Mouse (Mus musculus) adrenal gland, postnatal 36 days (tissue): Measurements from ENCODE around the gene Prkab2. TPM values are rescaled to one million over a fixed set of nuclear protein-coding genes. Genes with fewer than 3 reads are reported as not detected.

Experiments
- DNase-seq, 2 experiments: peaks; one replicate each; pipeline ENCODE4 v3.0.0; 2021; ENCODE audit warnings: mixed read lengths in 1 of 2
- long read RNA-seq, 2 experiments: library from polyadenylated mRNA; stranded (forward); transcript quantifications; one replicate each; pipeline ENCODE4 v2.0.0; 2021; ENCODE audit warnings: borderline sequencing depth in 2 of 2
- total RNA-seq, 2 experiments: library from RNA; stranded (reverse); gene quantifications; 2 replicates each; pipeline ENCODE4 v1.2.3; 2021

The Prkab2 gene
- 10 to 100 TPM in 1 of 2 experiments, 1 to 10 TPM in 1; 7.5 to 10.5 TPM for total RNA-seq
- long read RNA-seq, experiment 1, partial matches to known transcripts, result 2 of 4 reads
- long read RNA-seq, experiment 1, other reads (novel, unspliced or antisense), result 2 of 4 reads
- long read RNA-seq, experiment 2, partial matches to known transcripts, result 2 of 3 reads
- long read RNA-seq, experiment 2, other reads (novel, unspliced or antisense), result 1 of 3 reads

- DNase-seq, result peak; percentile 99 to 100
Measured at GRCm38 (mm10) chr3:97657655-97658411, at the start of gene Prkab2. TSS of gene Prkab2 (plus strand) at chr3:97658193.

DNA sequence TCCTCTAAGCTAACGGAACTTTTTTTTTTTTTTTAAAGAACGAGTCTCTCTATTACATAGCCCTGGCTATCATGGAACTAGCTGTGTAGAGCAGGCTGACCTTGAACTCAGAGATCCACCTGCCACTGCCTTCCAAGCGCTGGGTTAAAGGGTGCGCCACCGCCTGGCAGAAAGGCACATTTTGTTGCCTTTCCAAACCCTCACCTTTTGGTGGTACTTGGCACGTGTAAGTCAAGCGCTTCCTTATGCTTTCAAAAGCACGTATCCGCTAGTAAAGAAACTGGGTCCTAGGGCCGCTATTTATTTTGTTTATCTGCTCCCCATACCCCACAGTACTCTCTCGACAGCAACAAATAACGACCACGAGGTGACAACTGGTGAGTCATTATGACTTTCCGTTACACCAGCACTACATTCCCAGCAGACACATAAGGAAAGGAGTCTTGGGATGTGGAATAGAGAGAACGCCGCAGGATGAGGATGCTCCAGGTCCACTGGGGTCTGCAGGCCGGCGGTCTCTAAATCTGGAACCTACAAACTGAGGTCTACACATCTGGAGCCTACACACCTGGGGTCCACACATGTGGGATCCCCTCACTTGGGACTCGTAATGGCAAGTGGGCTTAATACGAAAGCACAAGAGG lies 48.7 kb upstream of the Prkab2 start:
- DNase-seq, result peak; percentile 60 to 67

DNA sequence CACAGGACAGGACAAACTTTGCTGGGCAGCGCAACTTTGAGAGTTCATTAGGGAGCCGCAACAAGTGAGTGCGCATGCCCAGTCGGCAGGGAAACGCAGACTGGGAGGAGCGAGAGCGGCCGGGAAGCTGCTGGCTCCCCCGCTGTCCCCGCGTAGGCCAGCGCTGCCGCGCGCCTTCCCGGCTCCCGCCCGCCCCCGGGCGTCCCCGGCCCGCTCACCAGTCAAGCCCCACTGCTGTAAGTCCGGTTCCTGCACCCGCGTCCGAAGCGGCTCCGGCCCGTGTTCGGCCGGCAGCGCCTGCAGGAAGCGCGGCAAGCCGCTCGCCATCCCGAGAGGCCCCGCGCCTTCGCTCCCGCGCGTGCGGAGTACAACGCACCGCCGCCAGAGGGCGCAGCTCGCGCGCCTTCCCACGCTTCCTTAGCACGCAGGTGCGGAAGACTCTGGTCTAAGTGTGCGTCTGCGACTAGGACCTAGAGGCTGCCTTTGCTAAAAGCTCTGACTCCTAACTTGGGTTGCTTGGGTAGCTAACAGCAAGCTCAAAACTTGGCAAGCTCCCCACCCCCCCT lies 48.1 kb upstream of the Prkab2 start, which contains the start of gene Chd1l:
Gene Chd1l (minus strand): TSS at position 359 of the 566 bp plus-strand sequence.
- peak; percentile 94 to 95 for DNase-seq

DNA sequence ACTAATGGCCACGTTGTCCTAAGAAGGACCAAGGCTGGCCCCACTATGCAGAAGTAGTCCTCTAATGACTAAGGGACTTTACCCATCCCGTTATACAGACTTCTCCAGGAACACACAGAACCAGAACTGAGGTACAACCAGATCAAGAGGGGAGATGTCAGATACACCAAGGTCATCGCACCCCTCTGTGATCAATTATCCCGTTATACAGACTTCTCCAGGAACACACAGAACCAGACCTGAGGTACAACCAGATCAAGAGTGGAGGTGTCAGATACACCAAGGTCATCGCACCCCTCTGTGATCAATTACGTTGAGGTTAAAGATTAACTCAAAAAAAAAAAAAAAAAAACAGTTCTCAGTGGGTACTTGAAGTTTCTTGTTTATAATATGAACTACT lies 47.0 kb upstream of the Prkab2 start:
- no peak for DNase-seq

DNA sequence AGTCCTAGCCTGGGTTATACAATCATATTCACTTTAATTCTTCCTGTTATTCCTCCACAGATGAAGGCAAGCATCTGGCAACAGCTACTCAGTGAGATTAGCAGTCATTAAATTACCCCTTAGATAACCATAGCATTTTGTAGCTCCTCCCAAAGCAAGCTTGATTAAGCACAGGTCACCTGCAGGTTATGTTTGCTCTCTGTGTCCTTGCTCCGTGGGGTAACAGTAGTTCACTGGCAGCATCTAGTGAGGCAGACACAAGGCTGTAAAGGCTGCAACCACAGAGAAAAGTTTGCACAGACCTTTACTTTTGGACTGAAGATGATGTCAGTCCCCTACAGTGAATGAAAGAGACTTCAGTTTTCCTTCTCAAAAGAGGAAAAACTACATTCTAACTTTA lies 42.8 kb upstream of the Prkab2 start:
- no peak for DNase-seq

DNA sequence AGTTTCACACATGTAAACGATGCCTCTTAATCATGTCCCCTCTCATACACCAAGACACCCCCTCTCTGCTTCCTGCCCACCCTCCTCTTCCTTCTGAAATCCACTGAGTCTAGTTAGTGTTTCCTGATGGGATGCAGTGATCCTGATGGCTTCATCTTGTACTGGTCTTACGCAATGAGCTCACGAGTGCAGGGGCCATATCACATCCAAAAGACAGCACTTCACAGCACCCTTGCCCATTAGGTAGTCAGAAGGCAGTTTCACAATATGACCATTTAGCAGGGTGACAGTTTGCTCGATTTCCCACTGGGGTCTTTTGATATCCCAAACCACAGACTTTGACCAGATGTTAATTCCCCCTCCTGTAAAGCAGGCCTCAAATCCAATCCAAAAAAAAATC lies 42.1 kb upstream of the Prkab2 start:
- DNase-seq, result no peak

- DNase-seq, result no peak
Measured at GRCm38 (mm10) chr3:97617091-97617825, 40.7 kb upstream of the Prkab2 start.

GRCm38 (mm10) chr3:97617899-97618298 lies 40.1 kb upstream of the Prkab2 start:
- DNase-seq, result no peak

- DNase-seq, result no peak
Measured at GRCm38 (mm10) chr3:97620657-97621056, 37.3 kb upstream of the Prkab2 start.

DNA sequence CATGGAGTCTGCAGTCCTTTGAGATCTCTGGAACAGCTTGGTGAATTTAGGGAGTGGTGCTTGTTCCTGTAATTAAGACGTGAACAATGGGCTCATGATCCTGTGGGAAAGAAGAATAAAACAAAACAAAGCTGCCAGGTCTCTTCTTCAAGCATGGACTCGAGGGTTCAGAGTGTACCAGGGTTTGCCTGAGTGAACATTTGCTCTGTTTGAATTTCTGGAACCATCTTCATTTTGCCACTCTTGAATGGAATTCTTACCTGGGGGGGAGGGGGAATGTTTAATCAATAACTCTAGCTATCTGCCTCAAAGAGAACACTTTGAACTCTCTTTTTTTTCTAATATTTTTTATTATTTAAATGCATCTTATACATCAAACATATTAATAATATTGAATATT lies 33.4 kb upstream of the Prkab2 start:
- no peak for DNase-seq

DNA sequence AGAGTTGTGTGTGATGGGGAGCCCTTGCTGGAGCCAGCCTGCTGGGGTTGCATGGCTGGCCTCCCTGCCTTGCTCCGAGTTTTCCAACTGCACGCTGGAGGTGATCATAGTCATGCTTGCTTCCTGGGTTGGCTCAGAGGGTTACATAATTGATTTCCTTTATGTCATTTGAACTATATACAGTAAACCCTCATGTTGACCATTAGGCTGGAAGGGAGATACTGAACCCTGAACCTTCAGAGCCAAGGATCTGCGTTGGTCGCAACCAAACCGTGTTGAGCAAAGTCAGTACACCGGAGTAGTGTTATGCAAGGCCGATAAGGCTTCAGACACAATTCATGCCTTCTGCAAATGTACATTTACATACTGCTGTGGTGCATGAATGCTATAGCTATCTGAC lies 30.1 kb upstream of the Prkab2 start:
- DNase-seq, result no peak

DNA sequence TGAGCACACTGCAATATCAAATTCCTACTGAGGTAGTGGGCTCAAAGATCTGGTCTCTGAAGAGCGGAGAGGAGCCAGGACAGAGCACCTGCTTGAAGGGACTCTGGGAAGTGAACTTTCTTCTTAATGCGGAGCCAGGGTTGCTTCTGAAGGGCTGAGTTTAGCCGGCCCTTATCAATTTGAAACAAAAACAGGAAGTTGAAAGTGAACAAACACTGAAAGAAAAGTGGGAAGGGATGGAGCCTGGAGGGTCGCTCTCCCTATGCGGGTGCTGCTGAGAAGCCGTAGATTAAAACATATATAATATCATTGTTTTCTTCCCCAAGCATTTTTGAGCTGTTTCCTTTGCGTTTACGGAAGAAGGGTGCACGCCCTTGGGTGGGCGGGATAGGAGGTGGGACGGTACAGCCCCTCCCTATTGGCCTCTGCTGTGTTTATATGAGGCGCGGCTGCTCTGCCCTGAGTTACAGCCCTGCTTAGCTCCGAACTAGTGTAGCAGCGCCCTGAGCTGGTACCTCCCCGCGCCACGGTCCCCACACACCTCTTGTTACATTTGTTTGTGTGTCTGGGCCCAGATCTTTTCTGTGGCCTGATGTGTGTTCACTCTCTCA lies 29.5 kb upstream of the Prkab2 start, which contains the start of gene Fmo5:
Gene Fmo5 (plus strand): TSS at position 414 of the 611 bp plus-strand sequence.
- peak; percentile 80 to 88 for DNase-seq

- no peak for DNase-seq
Measured at GRCm38 (mm10) chr3:97629941-97630340, 28.1 kb upstream of the Prkab2 start.

GRCm38 (mm10) chr3:97630746-97631145 lies 27.2 kb upstream of the Prkab2 start:
- no peak for DNase-seq

- no peak for DNase-seq
Measured at GRCm38 (mm10) chr3:97631258-97631860, 26.6 kb upstream of the Prkab2 start.

- DNase-seq, result no peak
Measured at GRCm38 (mm10) chr3:97633456-97633855, 24.5 kb upstream of the Prkab2 start.

DNA sequence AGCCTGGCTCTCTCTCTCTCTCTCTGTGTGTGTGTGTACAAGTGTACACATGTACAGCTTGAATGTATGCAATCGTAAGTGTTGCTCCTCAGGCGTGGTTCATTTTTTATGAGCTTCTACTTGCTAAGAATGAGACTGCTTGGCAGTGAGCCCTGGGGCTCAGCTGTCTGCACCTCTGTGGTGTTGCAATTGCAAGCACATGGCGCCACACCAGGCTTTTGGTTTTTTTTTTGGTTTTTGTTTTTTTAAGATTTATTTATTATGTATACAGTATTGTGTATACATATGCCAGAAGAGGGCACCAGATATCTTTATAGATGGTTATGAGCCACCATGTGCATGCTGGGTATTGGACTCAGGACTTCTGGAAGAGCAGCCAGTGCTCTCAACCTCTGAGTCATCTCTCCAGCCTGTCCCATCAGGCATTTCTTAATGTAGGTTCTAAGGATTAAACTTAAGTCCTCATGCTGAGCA lies 23.7 kb upstream of the Prkab2 start:
- DNase-seq, result peak; percentile 34 to 60

GRCm38 (mm10) chr3:97641396-97641795 lies 16.6 kb upstream of the Prkab2 start:
- no peak for DNase-seq

DNA sequence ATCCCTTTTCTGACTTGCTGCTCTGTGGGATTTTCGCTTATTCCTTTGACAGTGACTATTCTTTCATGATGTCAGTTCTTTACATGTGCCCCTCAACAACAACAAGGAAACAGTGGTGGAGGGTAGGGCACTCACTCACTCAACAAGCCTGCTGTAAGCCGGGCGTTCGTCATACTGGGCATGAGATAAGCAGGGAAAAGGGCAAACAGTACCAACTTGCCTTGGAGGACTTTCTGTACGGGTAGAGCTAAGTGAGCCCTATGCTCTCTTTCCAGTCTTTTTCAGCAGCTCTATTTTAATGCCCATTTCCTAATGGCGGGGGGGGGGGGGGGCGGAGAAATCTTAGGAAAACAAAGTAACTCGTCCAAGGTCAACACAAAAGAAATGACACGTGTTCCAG lies 16.0 kb upstream of the Prkab2 start:
- no peak for DNase-seq

GRCm38 (mm10) chr3:97648518-97648917 lies 9.5 kb upstream of the Prkab2 start:
- no peak for DNase-seq

DNA sequence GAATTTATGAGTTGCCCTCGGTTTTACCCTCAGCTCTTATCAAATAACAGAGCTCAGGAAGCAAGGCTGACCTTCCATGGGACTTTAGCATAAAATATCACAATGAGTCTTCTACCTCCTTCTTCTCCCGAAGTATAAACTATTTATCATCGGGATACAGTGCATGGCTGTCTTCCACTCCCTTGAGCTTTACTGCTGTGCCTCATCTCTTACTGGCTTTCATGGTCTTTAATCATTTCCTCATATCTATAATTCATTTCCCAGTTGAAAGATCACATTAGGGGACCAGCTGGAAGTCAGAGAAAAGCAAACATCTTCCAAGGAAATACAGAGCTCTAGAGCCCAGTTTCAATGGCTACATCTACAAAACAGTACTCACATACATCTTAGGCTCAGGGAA lies 9.0 kb upstream of the Prkab2 start:
- no peak for DNase-seq
